Mouse (Mus musculus): ENCODE measurements at regions not wholly inside any gene's neighbourhood (a gene's known extent, or its start where the extent isn't known, plus 50 kb on each side); places are given as distances from the start of the nearest gene placed in this dataset.

GRCm38 (mm10) chr6:111911997-111912396 lies 361.6 kb upstream of the Lmcd1 start:
- no peak for DNase-seq

GRCm38 (mm10) chr6:111913771-111914405 lies 359.7 kb upstream of the Lmcd1 start:
- DNase-seq = no peak

- no peak for DNase-seq
Measured at GRCm38 (mm10) chr6:111917248-111917721, 356.3 kb upstream of the Lmcd1 start.

GRCm38 (mm10) chr6:111917868-111918597 lies 355.5 kb upstream of the Lmcd1 start:
- DNase-seq = no peak

- DNase-seq = no peak
Measured at GRCm38 (mm10) chr6:111932596-111932995, 341.0 kb upstream of the Lmcd1 start.

GRCm38 (mm10) chr6:111954401-111954800 lies 319.2 kb upstream of the Lmcd1 start:
- DNase-seq = no peak

GRCm38 (mm10) chr6:111965766-111966165 lies 307.8 kb upstream of the Lmcd1 start:
- peak; percentile 85 to 87 for DNase-seq

GRCm38 (mm10) chr6:111985452-111985851 lies 288.1 kb upstream of the Lmcd1 start:
- peak; percentile 48 to 55 for DNase-seq

GRCm38 (mm10) chr6:111995823-111996222 lies 277.7 kb upstream of the Lmcd1 start:
- no peak for DNase-seq

- DNase-seq = no peak
Measured at GRCm38 (mm10) chr6:112003784-112004471, 269.6 kb upstream of the Lmcd1 start.

GRCm38 (mm10) chr6:112026261-112027205 lies 247.0 kb upstream of the Lmcd1 start:
- DNase-seq = no peak

GRCm38 (mm10) chr6:112050548-112051184 lies 222.9 kb upstream of the Lmcd1 start:
- DNase-seq = no peak

GRCm38 (mm10) chr6:112052193-112052592 lies 221.4 kb upstream of the Lmcd1 start:
- DNase-seq = no peak

- DNase-seq = no peak
Measured at GRCm38 (mm10) chr6:112057895-112058294, 215.7 kb upstream of the Lmcd1 start.

GRCm38 (mm10) chr6:112062956-112063355 lies 210.6 kb upstream of the Lmcd1 start:
- DNase-seq = no peak

GRCm38 (mm10) chr6:112090597-112090996 lies 183.0 kb upstream of the Lmcd1 start:
- no peak for DNase-seq

GRCm38 (mm10) chr6:112091125-112091763 lies 182.3 kb upstream of the Lmcd1 start:
- peak in 1 of 2 experiments; percentile 48 for DNase-seq

GRCm38 (mm10) chr6:112093300-112093699 lies 180.3 kb upstream of the Lmcd1 start:
- DNase-seq = peak in 1 of 2 experiments; percentile 2

GRCm38 (mm10) chr6:112097699-112098098 lies 175.9 kb upstream of the Lmcd1 start:
- DNase-seq = no peak

- DNase-seq = peak in 1 of 2 experiments; percentile 3
Measured at GRCm38 (mm10) chr6:112108651-112109050, 164.9 kb upstream of the Lmcd1 start.

- no peak for DNase-seq
Measured at GRCm38 (mm10) chr6:112119180-112119579, 154.4 kb upstream of the Lmcd1 start.

All from adrenal gland, postnatal 36 days (tissue).